Mouse (Mus musculus): Measurements from ENCODE around the gene Pdk2. TPM values are rescaled to one million over a fixed set of nuclear protein-coding genes. Genes with fewer than 3 reads are reported as not detected.

The Pdk2 gene
- polyA plus RNA-seq, 1 experiment from 2014 or later = 41.8 TPM

DNA sequence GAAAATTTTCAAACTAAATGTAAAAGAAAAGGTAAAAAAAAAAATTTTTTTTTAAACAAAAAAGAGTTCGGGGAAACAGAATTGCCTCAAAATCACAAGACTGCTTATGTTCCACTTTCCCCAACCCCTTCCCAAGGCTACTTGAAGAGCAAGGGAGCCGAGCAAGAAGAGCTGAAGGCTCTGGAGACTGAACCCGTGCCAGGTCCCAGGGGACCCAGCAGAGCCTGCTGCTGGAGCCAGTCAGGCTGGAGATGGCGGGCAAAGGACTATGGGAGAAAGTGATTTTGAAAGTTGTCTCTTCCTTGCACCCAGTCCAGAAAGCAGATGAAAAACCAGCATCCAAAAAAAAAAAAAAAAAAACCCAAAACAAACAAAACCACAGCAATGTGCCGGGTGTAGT is 55.3 kb downstream of the Pdk2 start:
- Histone ChIP-seq H3K27ac (replicated peaks) (no peak overlapping the region), H3K4me1 (peaks cover 37% of the 10 kb centered on the region), H3K9ac (no peak overlapping the region), H3K4me2 (replicated peaks) (no peak overlapping the region), H3K9me3 (replicated peaks) (no peaks in the 10 kb centered on the region), H3K4me3 (replicated peaks) (no peak overlapping the region), H3K27me3 (no peaks in the 10 kb centered on the region), H3K36me3 (no peaks in the 10 kb centered on the region)
- ATAC-seq (ENCODE audit: insufficient number of reproducible peaks, low FRiP score, low TSS enrichment, low read depth) = no peak
- 59% methylated on average over 5 of the region's 5 CpGs for WGBS

DNA sequence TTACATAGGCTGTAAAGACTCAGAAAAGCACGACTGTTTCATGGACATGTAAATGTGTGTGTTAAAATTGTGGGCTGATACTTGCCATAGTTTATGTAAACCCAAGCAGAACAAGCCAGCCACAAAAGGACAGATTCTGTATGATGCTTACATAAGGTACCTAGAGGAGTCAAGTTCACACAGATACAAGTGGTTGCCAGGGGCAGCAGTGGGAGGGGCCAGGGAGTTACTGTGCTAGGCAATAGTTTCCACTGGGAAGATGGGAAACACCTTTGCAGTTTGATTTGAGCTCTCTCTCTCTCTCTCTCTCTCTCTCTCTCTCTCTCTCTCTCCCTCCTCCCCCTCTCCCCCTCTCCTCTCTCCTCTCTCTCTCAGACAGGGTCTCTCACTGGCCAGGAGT is 56.0 kb downstream of the Pdk2 start:
- Histone ChIP-seq H3K4me1 (peaks cover 31% of the 10 kb centered on the region), H3K9ac (no peak overlapping the region), H3K36me3 (no peaks in the 10 kb centered on the region), H3K27ac (replicated peaks) (no peak overlapping the region), H3K9me3 (replicated peaks) (no peaks in the 10 kb centered on the region), H3K27me3 (no peaks in the 10 kb centered on the region), H3K4me2 (replicated peaks) (no peak overlapping the region), H3K4me3 (replicated peaks) (no peak overlapping the region)
- WGBS = 42% methylated on average over 1 of the region's 1 CpGs
- no peak for ATAC-seq (ENCODE audit: insufficient number of reproducible peaks, low FRiP score, low TSS enrichment, low read depth)

DNA sequence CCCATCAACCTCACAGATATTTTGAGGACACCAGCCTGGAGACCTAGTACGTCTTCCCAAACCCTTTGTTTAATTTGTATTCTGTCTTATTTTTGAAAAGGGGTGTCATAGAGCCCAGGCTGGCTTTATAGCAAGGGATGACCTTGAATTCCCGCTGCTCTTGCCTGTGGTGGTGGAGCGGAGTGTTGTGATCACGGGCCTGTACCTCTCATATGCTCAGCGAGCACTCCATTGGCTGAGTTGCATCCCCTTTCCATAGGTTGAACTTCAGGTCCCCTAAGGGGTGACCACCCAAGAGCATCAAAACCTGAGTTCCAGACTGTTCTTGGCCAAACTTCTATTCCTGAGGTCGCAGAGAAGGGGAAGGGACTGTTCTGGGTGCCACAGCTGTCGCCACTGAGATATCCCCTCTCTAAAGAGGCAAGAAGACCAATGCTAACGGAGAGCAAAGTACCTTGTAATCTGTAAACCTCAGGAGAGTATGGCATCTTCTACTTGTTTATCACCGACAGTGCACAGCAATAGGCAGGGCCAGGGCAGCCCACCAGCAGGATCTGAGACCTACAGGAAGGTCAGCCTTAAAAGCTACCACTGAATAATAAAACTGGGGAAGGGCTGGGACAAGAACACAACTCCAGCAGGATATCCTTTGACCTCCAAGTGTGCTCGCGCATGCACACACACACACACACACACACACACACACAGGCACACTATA is 61.5 kb downstream of the Pdk2 start:
- Histone ChIP-seq H3K27me3 (no peaks in the 10 kb centered on the region), H3K36me3 (no peaks in the 10 kb centered on the region), H3K27ac (replicated peaks) (no peak overlapping the region), H3K4me1 (peaks cover 8% of the 10 kb centered on the region; the same call in 1 of the 2 replicates), H3K9ac (no peak overlapping the region), H3K4me3 (replicated peaks) (peak overlapping the region; percentile 37), H3K9me3 (replicated peaks) (no peaks in the 10 kb centered on the region), H3K4me2 (replicated peaks) (peak overlapping the region; percentile 54)
- WGBS = 77% methylated on average over 11 of the region's 11 CpGs
- no peak for ATAC-seq (ENCODE audit: insufficient number of reproducible peaks, low FRiP score, low TSS enrichment, low read depth)

DNA sequence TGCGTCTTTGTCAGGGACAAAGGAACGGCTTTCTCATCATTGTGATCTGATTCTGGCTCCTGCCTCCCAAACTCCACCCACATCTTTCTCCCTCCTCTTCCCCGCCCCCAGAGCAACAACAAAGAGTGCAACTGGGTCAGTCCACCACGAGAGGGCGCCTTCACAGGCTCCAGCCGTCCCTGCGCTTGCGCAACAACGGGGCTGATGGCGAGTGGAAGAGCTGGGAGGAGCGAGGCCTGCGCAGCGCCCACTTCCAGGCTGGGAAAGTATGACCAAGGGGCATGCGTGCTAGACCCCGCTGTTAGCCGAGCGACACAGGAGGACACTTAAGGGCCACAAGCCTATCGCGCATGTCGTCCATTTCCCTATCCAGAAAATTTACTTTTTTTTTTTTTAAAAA is 62.2 kb downstream of the Pdk2 start:
- under 1% methylated on average over 20 of the region's 20 CpGs for WGBS
- Histone ChIP-seq H3K4me1 (peaks cover 8% of the 10 kb centered on the region; the same call in 1 of the 2 replicates), H3K9me3 (replicated peaks) (no peaks in the 10 kb centered on the region), H3K4me3 (replicated peaks) (peak overlapping the region; percentile 37), H3K4me2 (replicated peaks) (peak overlapping the region; percentile 54), H3K27ac (replicated peaks) (no peak overlapping the region), H3K36me3 (no peaks in the 10 kb centered on the region), H3K9ac (no peak overlapping the region), H3K27me3 (no peaks in the 10 kb centered on the region)
- peak; percentile 89 for ATAC-seq (ENCODE audit: insufficient number of reproducible peaks, low FRiP score, low TSS enrichment, low read depth)

DNA sequence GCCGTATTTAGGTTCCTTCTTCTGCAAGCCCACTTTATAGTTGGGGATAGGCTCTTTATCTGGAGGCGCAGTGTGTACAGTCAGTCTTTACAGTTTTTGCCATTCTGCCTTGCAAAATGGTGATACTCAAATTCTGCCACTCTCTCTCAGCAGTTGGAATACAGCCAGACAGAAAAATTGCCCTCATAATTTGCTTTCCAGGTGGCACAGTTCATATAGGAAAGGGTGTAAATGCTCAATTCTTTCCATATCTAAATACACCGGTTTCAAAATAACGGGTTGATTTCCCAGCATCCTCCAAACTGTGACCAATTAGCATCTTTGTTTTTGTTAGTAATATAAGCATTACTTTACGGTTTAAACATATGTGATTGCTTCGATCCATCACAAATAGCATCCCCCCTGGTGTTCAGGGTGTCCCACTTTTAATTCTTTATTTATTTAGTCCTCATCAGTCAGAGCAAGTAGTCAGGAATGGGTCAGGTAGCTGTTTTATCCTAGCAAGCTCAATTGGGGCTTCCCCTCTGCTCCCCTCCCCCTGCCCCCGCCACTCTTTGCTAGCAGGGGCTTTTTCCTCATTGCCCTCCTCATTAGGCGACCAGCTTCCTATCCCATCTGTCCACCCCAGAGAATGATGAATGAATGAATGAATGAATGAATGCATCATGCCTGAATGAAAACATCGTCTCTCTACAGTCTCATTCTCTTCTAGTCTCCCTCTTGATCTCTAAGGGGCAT is 62.8 kb downstream of the Pdk2 start:
- no peak overlapping the region for H3K9ac ChIP-seq
- 42% methylated on average over 9 of the region's 9 CpGs for WGBS
- ATAC-seq (ENCODE audit: insufficient number of reproducible peaks, low FRiP score, low TSS enrichment, low read depth) = no peak
- no peaks in the 10 kb centered on the region for H3K36me3 ChIP-seq
- peak overlapping the region; percentile 37 for H3K4me3 ChIP-seq (replicated peaks)
- no peaks in the 10 kb centered on the region for H3K9me3 ChIP-seq (replicated peaks)
- peaks cover 8% of the 10 kb centered on the region; the same call in 1 of the 2 replicates for H3K4me1 ChIP-seq
- H3K27me3 ChIP-seq = no peaks in the 10 kb centered on the region
- H3K4me2 ChIP-seq (replicated peaks) = peak overlapping the region; percentile 54
- no peak overlapping the region for H3K27ac ChIP-seq (replicated peaks)

Other genes with a start within 250 kb of the Pdk2 start
- gene Col1a1, start 105.1 kb downstream of the Pdk2 start, polyA plus RNA-seq (2015; fragmentation: Nextera tagmentation; extraction: Ambion mirVana) = 4,177 and 4,242 TPM in 2 replicates
- 0.25 TPM in 1 of 2 replicates, not detected in the other for gene Hils1, start 73.8 kb downstream of the Pdk2 start, polyA plus RNA-seq (2015; fragmentation: Nextera tagmentation; extraction: Ambion mirVana)
- 11.7 and 14.6 TPM in 2 replicates for gene Sgca, start 65.0 kb downstream of the Pdk2 start, polyA plus RNA-seq (2015; fragmentation: Nextera tagmentation; extraction: Ambion mirVana)
- gene Ppp1r9b, start 50.3 kb downstream of the Pdk2 start, polyA plus RNA-seq (2015; fragmentation: Nextera tagmentation; extraction: Ambion mirVana) = 11.0 and 12.8 TPM in 2 replicates
- 29.7 and 33.9 TPM in 2 replicates for gene Samd14, start 31.5 kb downstream of the Pdk2 start, polyA plus RNA-seq (2015; fragmentation: Nextera tagmentation; extraction: Ambion mirVana)
- gene Itga3, start 35.4 kb upstream of the Pdk2 start, polyA plus RNA-seq (2015; fragmentation: Nextera tagmentation; extraction: Ambion mirVana) = 9.5 and 11.3 TPM in 2 replicates
- gene Dlx3, start 78.8 kb upstream of the Pdk2 start, polyA plus RNA-seq (2015; fragmentation: Nextera tagmentation; extraction: Ambion mirVana) = 35.6 and 36.6 TPM in 2 replicates
- gene Dlx4, start 104.9 kb upstream of the Pdk2 start, polyA plus RNA-seq (2015; fragmentation: Nextera tagmentation; extraction: Ambion mirVana) = 5.7 and 6.5 TPM in 2 replicates
- 0.13 and 0.21 TPM in 2 replicates for gene Tac4, start 220.2 kb upstream of the Pdk2 start, polyA plus RNA-seq (2015; fragmentation: Nextera tagmentation; extraction: Ambion mirVana)